Mouse (Mus musculus) effector memory CD4-positive, alpha-beta T cell, adult 5 months (primary cell): Measurements from ENCODE around the gene Simc1. TPM values are rescaled to one million over a fixed set of nuclear protein-coding genes. Genes with fewer than 3 reads are reported as not detected.

Experiments used
- polyA plus RNA-seq: library from polyadenylated mRNA; unstranded; fragments of 100-300 nt; shearing (Covaris generic); gene quantifications from one replicate; pipeline ENCODE4 v1.2.1, GENCODE M21; 2017

Gene Simc1
- 40.9 TPM for polyA plus RNA-seq

GRCm38 (mm10) chr13:54503604-54504521 lies at the start of gene Simc1:
Simc1 (plus strand) TSS chr13:54503779.

GRCm38 (mm10) chr13:54468098-54469011 lies 35.2 kb upstream of the Simc1 start, which contains the start of gene Thoc3:
Thoc3 (minus strand) TSS chr13:54468849.

GRCm38 (mm10) chr13:54565201-54565581 lies 61.6 kb downstream of the Simc1 start, which contains the start of gene 4833439L19Rik:
4833439L19Rik (minus strand) TSS chr13:54565435.

GRCm38 (mm10) chr13:54574854-54575481 lies 71.4 kb downstream of the Simc1 start, which contains the start of gene Arl10:
Arl10 (plus strand) TSS chr13:54575015.

GRCm38 (mm10) chr13:54589996-54590951 lies 86.7 kb downstream of the Simc1 start, which contains the start of the genes Nop16 and Higd2a:
Nop16 (minus strand) TSS chr13:54590090.
Higd2a (plus strand) TSS chr13:54590207.

Other genes with a start within 250 kb of the Simc1 start
- not detected for gene Cplx2, start 132.4 kb upstream of the Simc1 start, polyA plus RNA-seq
- 22.3 TPM for gene Thoc3, start 34.9 kb upstream of the Simc1 start, polyA plus RNA-seq
- gene 4833439L19Rik, start 61.7 kb downstream of the Simc1 start, polyA plus RNA-seq, result 62.8 TPM
- 3.0 TPM for gene Arl10, start 71.2 kb downstream of the Simc1 start, polyA plus RNA-seq
- 18.4 TPM for gene Nop16, start 86.3 kb downstream of the Simc1 start, polyA plus RNA-seq
- gene Higd2a, start 86.4 kb downstream of the Simc1 start, polyA plus RNA-seq, result 145 TPM
- 69.1 TPM for gene Cltb, start 107.6 kb downstream of the Simc1 start, polyA plus RNA-seq
- 55.4 TPM for gene Faf2, start 118.0 kb downstream of the Simc1 start, polyA plus RNA-seq
- gene Rnf44, start 190.1 kb downstream of the Simc1 start, polyA plus RNA-seq, result 101 TPM
- gene Cdhr2, start 197.7 kb downstream of the Simc1 start, polyA plus RNA-seq, result not detected
- gene Gprin1, start 246.1 kb downstream of the Simc1 start, polyA plus RNA-seq, result not detected